Mouse (Mus musculus) liver, adult 2 months (tissue): ENCODE results near the gene Itfg2.

Experiments
- CTCF ChIP-seq: fragments of 200-500 bp; IDR thresholded peaks from 2 replicates; pipeline ENCODE4 v1.5.1; 2011; ENCODE audit warnings: low read depth, low read length, control low read depth
- POLR2A ChIP-seq: fragments of 200-500 bp; IDR thresholded peaks from 2 replicates; pipeline ENCODE4 v1.6.1; 2011; ENCODE audit warnings: low read length, control low read depth; ENCODE audit not compliant: insufficient read depth; ENCODE audit errors: extremely low read depth

GRCm38 (mm10) chr6:128383752-128384151 lies 41.0 kb downstream of the Itfg2 start:
- no peak for TF ChIP-seq CTCF
- TF ChIP-seq POLR2A = no peak
